Mouse (Mus musculus) kidney, embryonic 16.5 days (tissue): Measurements from ENCODE around the gene Spout1. TPM values are rescaled to one million over a fixed set of nuclear protein-coding genes. Genes with fewer than 3 reads are reported as not detected.
"Not testable (repeated sequence)": the region's sequence is repeated elsewhere in the genome, so short reads cannot be mapped to it uniquely, and the experiment has no call there.

ENCODE experiments used
- ATAC-seq: fragments of 200-750 bp; cut with Nextera tagmentation; 2 replicates; pipeline ENCODE4 v1.8.0; 2017; ENCODE audit warnings: moderate TSS enrichment; ENCODE audit not compliant: low FRiP score, low TSS enrichment
- H3K27ac ChIP-seq: fragments of 300-500 bp; sonication (generic); 2 replicates; pipeline ENCODE4 v1.5.1; 2014; ENCODE audit warnings: low read length
- H3K27me3 ChIP-seq: fragments of 300-500 bp; sonication (generic); 2 replicates; pipeline ENCODE4 v1.6.1; 2014; ENCODE audit warnings: low read length, control low read depth, mixed read lengths; ENCODE audit not compliant: insufficient read depth
- H3K36me3 ChIP-seq: fragments of 300-500 bp; sonication (generic); 2 replicates; pipeline ENCODE4 v1.6.1; 2014; ENCODE audit warnings: low read length, control low read depth, mixed read lengths; ENCODE audit not compliant: insufficient read depth
- H3K4me1 ChIP-seq: fragments of 300-500 bp; sonication (generic); 2 replicates; pipeline ENCODE4 v1.6.1; 2014; ENCODE audit warnings: low read length, control low read depth, mixed read lengths; ENCODE audit not compliant: insufficient read depth
- H3K4me2 ChIP-seq: fragments of 300-500 bp; sonication (generic); replicated peaks from 2 replicates; pipeline ENCODE4 v1.6.1; 2014; ENCODE audit warnings: low read depth, low read length
- H3K4me3 ChIP-seq: fragments of 300-500 bp; sonication (generic); 2 replicates; pipeline ENCODE4 v1.5.1; 2014; ENCODE audit warnings: mild to moderate bottlenecking, low read length
- H3K9ac ChIP-seq: fragments of 300-500 bp; sonication (generic); replicated peaks from 2 replicates; pipeline ENCODE4 v1.6.1; 2014; ENCODE audit warnings: low read length
- H3K9me3 ChIP-seq: fragments of 300-500 bp; sonication (generic); 2 replicates; pipeline ENCODE4 v1.6.1; 2016; ENCODE audit warnings: low read length, control low read depth
- WGBS: fragments of 180-500 bp; shearing (Covaris S2); extraction: QIAGEN DNeasy Blood & Tissue Kit; methylation state at CpG from one replicate; pipeline ENCODE4 v1.1.7; 2014; 5-methylcytosine and 5-hydroxymethylcytosine counted together
- polyA plus RNA-seq: library from polyadenylated mRNA; unstranded; fragments of >200 nt; fragmentation: Nextera tagmentation; extraction: Ambion mirVana; gene quantifications from 2 replicates; pipeline ENCODE4 v1.2.1, GENCODE M21; 2015

The Spout1 gene
- polyA plus RNA-seq, 1 experiment from 2014 or later: 93.2 TPM

GRCm38 (mm10) chr2:30164340-30164932 lies 13.8 kb downstream of the Spout1 start:
- WGBS: 26% methylated on average over 9 of the region's 9 CpGs
- H3K27me3 ChIP-seq: no peaks in the 10 kb centered on the region

GRCm38 (mm10) chr2:30161809-30162208 lies 16.4 kb downstream of the Spout1 start:
- no peaks in the 10 kb centered on the region for H3K4me1 ChIP-seq
- no peak overlapping the region for H3K4me2 ChIP-seq

More at GRCm38 (mm10) chr2:30164340-30164932, 13.8 kb downstream of the Spout1 start:
- Histone ChIP-seq H3K4me2 (no peak overlapping the region), H3K9me3 (peaks cover 16% of the 10 kb centered on the region), H3K4me3 (no peak overlapping the region), H3K9ac (no peak overlapping the region), H3K36me3 (no peaks in the 10 kb centered on the region), H3K4me1 (no peaks in the 10 kb centered on the region), H3K27ac (no peak overlapping the region)
- peak; percentile 79 for ATAC-seq

GRCm38 (mm10) chr2:30159871-30160270 lies 18.4 kb downstream of the Spout1 start:
- 95% methylated on average over 6 of the region's 10 CpGs for WGBS
- not testable (repeated sequence) for H3K9ac ChIP-seq, ATAC-seq, H3K36me3 ChIP-seq, H3K27me3 ChIP-seq, H3K9me3 ChIP-seq, H3K4me2 ChIP-seq, H3K27ac ChIP-seq, H3K4me3 ChIP-seq, H3K4me1 ChIP-seq

More at GRCm38 (mm10) chr2:30161809-30162208, 16.4 kb downstream of the Spout1 start:
- no peak overlapping the region for H3K4me3 ChIP-seq
- peaks cover 11% of the 10 kb centered on the region for H3K9me3 ChIP-seq
- no peak overlapping the region for H3K9ac ChIP-seq
- H3K36me3 ChIP-seq: no peaks in the 10 kb centered on the region
- H3K27me3 ChIP-seq: no peaks in the 10 kb centered on the region
- no peak for ATAC-seq
- no peak overlapping the region for H3K27ac ChIP-seq

GRCm38 (mm10) chr2:30152616-30153015 lies 25.6 kb downstream of the Spout1 start:
- no peaks in the 10 kb centered on the region for H3K9me3 ChIP-seq
- no peak overlapping the region for H3K4me3 ChIP-seq
- H3K4me1 ChIP-seq: no peaks in the 10 kb centered on the region
- no peak overlapping the region for H3K4me2 ChIP-seq
- no peak for ATAC-seq
- no peaks in the 10 kb centered on the region for H3K27me3 ChIP-seq
- WGBS: 45% methylated on average over 8 of the region's 8 CpGs
- peaks cover 35% of the 10 kb centered on the region for H3K36me3 ChIP-seq
- no peak overlapping the region for H3K9ac ChIP-seq
- no peak overlapping the region for H3K27ac ChIP-seq

- 82% methylated on average over 11 of the region's 11 CpGs for WGBS
- Histone ChIP-seq H3K4me2 (no peak overlapping the region), H3K9ac (no peak overlapping the region), H3K9me3 (no peaks in the 10 kb centered on the region), H3K4me3 (no peak overlapping the region), H3K4me1 (no peaks in the 10 kb centered on the region), H3K27ac (no peak overlapping the region), H3K27me3 (no peaks in the 10 kb centered on the region), H3K36me3 (peaks cover 43% of the 10 kb centered on the region)
- no peak for ATAC-seq
Measured at GRCm38 (mm10) chr2:30151840-30152239, 26.4 kb downstream of the Spout1 start.

DNA sequence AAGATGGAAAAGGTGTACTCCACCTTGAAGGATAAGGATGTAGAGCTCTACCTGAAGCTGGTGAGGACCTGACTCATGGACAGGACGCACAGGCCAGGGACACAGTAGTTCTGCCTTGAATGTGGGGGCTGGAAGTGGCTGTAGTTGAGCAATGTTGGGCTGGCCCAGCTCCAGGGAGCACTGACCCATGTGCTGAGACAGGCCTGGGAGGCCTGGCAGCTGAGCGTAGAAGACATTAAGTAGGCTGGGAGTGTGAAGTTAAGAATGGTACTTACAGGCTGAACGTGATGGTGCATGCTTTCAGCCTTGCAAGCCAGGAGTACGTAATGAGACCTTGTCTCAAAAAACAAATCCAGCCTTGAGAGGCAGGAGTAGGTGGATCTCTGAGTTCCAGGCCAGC lies 30.8 kb downstream of the Spout1 start:
- WGBS: 89% methylated on average over 4 of the region's 4 CpGs
- H3K9me3 ChIP-seq: no peaks in the 10 kb centered on the region
- peaks cover 80% of the 10 kb centered on the region for H3K36me3 ChIP-seq
- no peak overlapping the region for H3K27ac ChIP-seq
- no peak for ATAC-seq
- H3K4me1 ChIP-seq: no peaks in the 10 kb centered on the region
- H3K9ac ChIP-seq: no peak overlapping the region
- H3K4me3 ChIP-seq: no peak overlapping the region
- H3K4me2 ChIP-seq: no peak overlapping the region
- no peaks in the 10 kb centered on the region for H3K27me3 ChIP-seq

DNA sequence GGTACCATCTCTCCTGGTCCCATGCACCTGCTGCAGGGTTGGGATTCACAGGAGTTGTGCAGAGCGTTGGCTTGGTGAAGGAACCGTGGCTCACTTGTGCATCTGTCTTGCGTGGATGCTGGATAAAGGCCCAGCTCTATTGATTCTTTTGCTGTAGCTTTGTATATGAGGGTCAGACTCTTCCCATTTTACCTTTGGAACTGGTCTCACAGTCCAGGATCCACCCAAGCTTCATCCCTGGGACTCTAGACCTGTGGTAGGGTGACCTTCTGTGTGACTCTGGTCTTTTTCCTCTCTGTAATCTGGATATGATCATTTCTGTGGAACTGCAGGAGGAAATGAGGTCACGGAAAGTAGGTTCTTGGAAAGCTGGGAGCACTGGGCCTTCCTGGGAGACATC lies 33.8 kb downstream of the Spout1 start:
- ATAC-seq: no peak
- peaks cover 86% of the 10 kb centered on the region for H3K36me3 ChIP-seq
- no peak overlapping the region for H3K4me2 ChIP-seq

DNA sequence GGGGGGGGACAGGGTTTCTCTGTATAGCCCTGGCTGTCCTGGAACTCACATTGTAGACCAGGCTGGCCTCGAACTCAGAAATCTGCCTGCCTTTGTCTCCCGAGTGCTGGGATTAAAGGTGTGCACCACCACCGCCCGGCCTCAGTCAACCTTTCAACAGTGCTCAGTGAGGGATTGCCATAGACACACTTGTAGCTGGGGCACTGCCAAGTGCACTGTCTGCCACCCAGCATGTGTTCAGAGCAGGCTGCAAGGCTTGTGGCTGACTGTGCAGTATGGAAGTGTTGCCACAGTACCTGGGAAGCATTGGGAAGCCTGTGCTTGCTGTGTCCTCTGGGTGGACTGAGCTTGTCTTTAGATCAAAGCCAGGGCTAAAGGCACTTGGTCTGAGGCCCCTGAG lies 38.2 kb downstream of the Spout1 start:
- 93% methylated on average over 4 of the region's 4 CpGs for WGBS
- peaks cover 59% of the 10 kb centered on the region for H3K36me3 ChIP-seq
- H3K9ac ChIP-seq, H3K27me3 ChIP-seq, H3K4me3 ChIP-seq, H3K27ac ChIP-seq, H3K4me1 ChIP-seq, H3K4me2 ChIP-seq, H3K9me3 ChIP-seq, ATAC-seq: not testable (repeated sequence)

More for the DNA sequence above, 33.8 kb downstream of the Spout1 start:
- no peaks in the 10 kb centered on the region for H3K4me1 ChIP-seq
- WGBS: 99% methylated on average over 4 of the region's 4 CpGs
- no peak overlapping the region for H3K9ac ChIP-seq
- H3K27ac ChIP-seq: no peak overlapping the region
- H3K9me3 ChIP-seq: no peaks in the 10 kb centered on the region
- no peak overlapping the region for H3K4me3 ChIP-seq
- H3K27me3 ChIP-seq: no peaks in the 10 kb centered on the region

DNA sequence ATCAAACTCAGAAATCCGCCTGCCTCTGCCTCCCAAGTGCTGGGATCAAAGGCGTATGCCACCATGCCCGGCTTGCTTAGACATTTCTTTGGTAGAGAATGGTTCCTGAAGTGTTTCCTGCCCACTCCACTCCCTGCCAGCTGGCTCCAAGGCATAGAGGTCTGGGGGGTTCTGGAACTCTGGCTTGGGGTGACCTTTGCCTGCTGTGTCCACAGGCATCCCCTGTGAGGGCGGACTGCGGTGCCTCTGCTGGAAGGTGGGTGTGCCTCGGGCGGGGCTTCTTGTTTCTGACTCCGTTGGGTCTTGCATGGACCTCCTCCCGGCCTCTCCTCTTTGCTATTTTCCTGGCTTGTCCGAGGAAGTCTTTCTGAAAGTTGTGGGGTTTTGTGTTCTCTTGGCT lies 41.8 kb downstream of the Spout1 start:
- Histone ChIP-seq H3K4me3 (no peak overlapping the region), H3K27ac (no peak overlapping the region), H3K36me3 (peaks cover 27% of the 10 kb centered on the region), H3K9me3 (no peaks in the 10 kb centered on the region), H3K9ac (no peak overlapping the region), H3K4me2 (no peak overlapping the region), H3K4me1 (peaks cover 20% of the 10 kb centered on the region), H3K27me3 (no peaks in the 10 kb centered on the region)
- ATAC-seq: no peak
- 89% methylated on average over 10 of the region's 10 CpGs for WGBS

- no peak for ATAC-seq
- H3K4me1 ChIP-seq: peaks cover 20% of the 10 kb centered on the region
- peak overlapping the region; percentile 94 for H3K27ac ChIP-seq
- WGBS: 61% methylated on average over 10 of the region's 10 CpGs
- peak overlapping the region; percentile 87 for H3K9ac ChIP-seq
- H3K9me3 ChIP-seq: no peaks in the 10 kb centered on the region
- H3K4me3 ChIP-seq: peak overlapping the region; percentile 96
- H3K27me3 ChIP-seq: no peaks in the 10 kb centered on the region
- peak overlapping the region; percentile 93 for H3K4me2 ChIP-seq
- peaks cover 13% of the 10 kb centered on the region for H3K36me3 ChIP-seq
Measured at GRCm38 (mm10) chr2:30134928-30135620, 43.2 kb downstream of the Spout1 start.
